Mouse (Mus musculus): ENCODE results near the gene Tmc3. TPM values are rescaled to one million over a fixed set of nuclear protein-coding genes. Genes with fewer than 3 reads are reported as not detected.

The Tmc3 gene
- polyA plus RNA-seq (2015; fragmentation: Nextera tagmentation; extraction: Ambion mirVana), result 1.6 TPM in 2 replicates

DNA sequence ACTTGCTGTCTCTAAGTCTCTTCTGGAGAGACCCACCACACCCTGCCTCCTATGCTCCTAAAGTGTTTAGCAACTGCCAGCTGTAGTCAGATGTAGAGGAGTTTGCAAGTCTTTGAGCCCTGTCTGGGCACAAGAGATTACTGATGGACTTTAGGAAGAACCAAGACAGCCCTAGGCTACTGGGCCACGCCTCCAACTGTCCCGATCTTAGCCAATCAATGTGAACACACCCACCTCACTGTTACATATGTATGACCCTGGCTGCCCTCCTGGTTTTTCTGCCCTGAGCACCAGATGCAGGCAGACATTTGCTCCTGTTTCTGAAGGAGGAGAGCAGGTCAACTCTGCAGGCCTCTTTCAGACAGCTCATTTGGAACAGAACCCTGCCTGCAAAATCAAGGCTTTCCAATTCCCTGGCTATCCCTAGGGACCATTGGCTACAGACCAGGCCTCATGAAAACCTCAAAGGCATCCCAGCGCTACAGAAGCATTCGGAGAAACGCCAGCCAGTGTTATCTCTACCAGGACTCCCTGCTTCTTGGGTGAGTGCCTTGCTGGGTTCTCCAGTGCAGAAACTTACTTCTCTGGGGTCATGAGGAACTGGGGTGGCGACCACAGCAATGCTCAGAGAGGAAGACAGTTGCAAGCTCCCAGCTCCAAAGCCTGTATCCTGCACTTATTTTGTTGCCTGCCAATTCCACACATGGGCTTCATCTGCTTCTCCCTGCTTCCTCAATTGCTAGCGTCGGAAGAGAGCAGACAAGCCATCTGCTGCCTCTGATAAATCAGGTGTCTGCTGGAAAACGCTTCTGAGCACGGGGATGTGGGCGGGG, at the start of gene Tmc3:
Tmc3 (plus strand) TSS at position 289 of the 833 bp plus-strand sequence.
- no peak within 1 kb of the TSS for H3K9ac ChIP-seq
- H3K36me3 ChIP-seq, result no peaks in the 10 kb centered on the region
- WGBS, result 31% methylated on average over 11 of the region's 11 CpGs
- ATAC-seq (replicated peaks; ENCODE audit: low FRiP score), result peak; percentile 49; the same call in 1 of the 2 replicates
- H3K4me1 ChIP-seq, result peaks cover 18% of the 10 kb centered on the region
- H3K27ac ChIP-seq, result peak within 1 kb of the TSS; percentile 60
- H3K4me3 ChIP-seq (replicated peaks), result no peak within 1 kb of the TSS
- no peaks in the 10 kb centered on the region for H3K9me3 ChIP-seq (replicated peaks)
- H3K27me3 ChIP-seq, result no peaks in the 10 kb centered on the region
- H3K4me2 ChIP-seq, result peak within 1 kb of the TSS; percentile 25; the same call in 1 of the 2 replicates

DNA sequence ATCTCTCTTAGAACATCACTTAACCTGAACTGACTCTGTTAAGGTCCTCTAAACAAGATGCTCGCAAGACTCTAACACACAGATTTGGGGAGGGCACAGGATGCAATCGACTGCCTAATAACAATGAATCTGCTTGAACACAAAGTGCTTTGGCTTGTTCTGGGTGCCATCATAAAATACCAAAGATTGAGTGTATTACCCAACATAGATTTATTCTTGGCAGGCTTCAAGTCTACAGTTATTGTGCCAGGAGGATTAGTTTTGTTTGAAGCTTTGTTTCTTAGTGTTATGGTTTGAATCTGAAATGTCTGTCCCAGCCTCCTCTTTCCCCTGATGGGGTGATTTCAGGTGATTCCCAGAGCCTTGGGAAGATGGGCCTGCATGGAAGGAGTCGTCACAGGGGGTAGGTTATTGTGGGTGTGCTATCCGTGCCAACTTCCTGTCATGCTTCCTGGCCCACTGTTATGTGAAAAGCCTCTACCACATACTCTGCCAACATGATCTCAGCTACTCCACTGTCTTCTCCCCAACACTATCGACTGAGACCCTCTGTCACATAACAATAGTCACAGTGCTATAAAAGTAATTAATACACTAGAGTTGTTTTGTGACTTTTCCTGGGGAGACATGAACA, 43.1 kb upstream of the Tmc3 start:
- no peak for ATAC-seq (replicated peaks; ENCODE audit: low FRiP score)
- Histone ChIP-seq H3K4me2 (no peak overlapping the region), H3K9me3 (replicated peaks) (no peaks in the 10 kb centered on the region), H3K36me3 (no peaks in the 10 kb centered on the region), H3K9ac (no peak overlapping the region), H3K4me3 (replicated peaks) (no peak overlapping the region), H3K27me3 (no peaks in the 10 kb centered on the region), H3K4me1 (no peaks in the 10 kb centered on the region), H3K27ac (no peak overlapping the region)
- WGBS, result 72% methylated on average over 5 of the region's 5 CpGs

DNA sequence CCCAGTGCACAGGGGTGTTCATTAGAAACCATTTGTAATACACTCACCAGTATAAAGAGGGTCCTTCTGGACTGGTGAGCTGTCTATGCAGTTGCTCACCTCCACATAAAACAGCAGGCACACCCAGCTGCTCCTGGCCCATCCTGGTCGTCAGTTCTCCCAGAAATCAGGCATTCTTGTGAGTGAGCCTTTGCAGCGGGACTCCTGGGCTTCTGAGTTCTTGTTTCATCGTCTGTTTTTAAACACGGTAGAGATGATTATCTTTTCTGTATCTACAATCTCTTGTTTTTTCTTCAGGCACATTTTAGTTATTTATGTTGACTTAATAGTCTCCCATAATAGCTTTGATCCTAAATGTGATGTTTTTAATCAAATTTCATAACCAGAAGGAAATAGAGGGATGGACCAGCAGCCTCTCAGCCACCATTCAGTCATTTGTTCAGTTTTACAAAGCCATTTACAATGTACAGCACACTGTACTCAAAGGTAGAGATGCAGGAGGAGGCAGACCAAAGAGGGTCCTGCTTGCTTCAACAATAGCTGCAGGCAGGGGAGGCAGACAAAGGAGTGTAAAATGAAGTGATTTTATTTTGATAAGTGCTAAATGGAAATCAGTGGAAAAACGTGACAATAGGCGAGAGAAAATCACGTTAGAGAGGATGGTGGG, 35.9 kb upstream of the Tmc3 start:
- H3K27ac ChIP-seq, result no peak overlapping the region
- no peak for ATAC-seq (replicated peaks; ENCODE audit: low FRiP score)
- no peak overlapping the region for H3K4me2 ChIP-seq
- H3K9me3 ChIP-seq (replicated peaks), result no peaks in the 10 kb centered on the region
- no peak overlapping the region for H3K9ac ChIP-seq
- WGBS, result 66% methylated on average over 7 of the region's 7 CpGs
- no peaks in the 10 kb centered on the region for H3K36me3 ChIP-seq
- no peak overlapping the region for H3K4me3 ChIP-seq (replicated peaks)
- H3K4me1 ChIP-seq, result peaks cover 3% of the 10 kb centered on the region; the same call in 1 of the 2 replicates
- H3K27me3 ChIP-seq, result 0 out of 2 replicates have a peak, but pooled peaks cover 2% of the 10 kb centered on the region

DNA sequence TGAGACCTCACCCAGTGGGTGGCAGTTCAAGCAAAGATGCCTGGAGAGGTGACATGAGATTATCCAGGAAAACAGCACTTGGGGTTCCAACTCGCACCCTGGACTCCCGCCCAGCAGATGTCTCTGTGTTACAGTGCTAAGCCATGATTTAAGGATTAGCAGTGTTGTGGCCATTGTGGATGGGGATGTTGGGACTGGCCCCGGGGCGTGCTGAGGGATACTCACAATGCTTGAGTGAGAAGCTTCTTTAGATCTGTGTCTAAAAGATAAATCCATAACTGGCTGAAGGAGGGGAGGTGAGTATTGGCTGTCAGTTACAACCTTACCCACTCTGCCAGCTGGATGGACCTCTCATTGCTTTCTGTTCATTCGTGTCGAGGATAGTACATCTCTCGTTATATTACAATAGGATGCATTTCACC, 35.4 kb upstream of the Tmc3 start:
- Histone ChIP-seq H3K4me1 (peaks cover 3% of the 10 kb centered on the region; the same call in 1 of the 2 replicates), H3K36me3 (no peaks in the 10 kb centered on the region), H3K9ac (no peak overlapping the region), H3K27ac (no peak overlapping the region), H3K9me3 (replicated peaks) (no peaks in the 10 kb centered on the region), H3K4me3 (replicated peaks) (no peak overlapping the region), H3K4me2 (no peak overlapping the region), H3K27me3 (0 out of 2 replicates have a peak, but pooled peaks cover 2% of the 10 kb centered on the region)
- ATAC-seq (replicated peaks; ENCODE audit: low FRiP score), result no peak
- WGBS, result 78% methylated on average over 7 of the region's 7 CpGs

DNA sequence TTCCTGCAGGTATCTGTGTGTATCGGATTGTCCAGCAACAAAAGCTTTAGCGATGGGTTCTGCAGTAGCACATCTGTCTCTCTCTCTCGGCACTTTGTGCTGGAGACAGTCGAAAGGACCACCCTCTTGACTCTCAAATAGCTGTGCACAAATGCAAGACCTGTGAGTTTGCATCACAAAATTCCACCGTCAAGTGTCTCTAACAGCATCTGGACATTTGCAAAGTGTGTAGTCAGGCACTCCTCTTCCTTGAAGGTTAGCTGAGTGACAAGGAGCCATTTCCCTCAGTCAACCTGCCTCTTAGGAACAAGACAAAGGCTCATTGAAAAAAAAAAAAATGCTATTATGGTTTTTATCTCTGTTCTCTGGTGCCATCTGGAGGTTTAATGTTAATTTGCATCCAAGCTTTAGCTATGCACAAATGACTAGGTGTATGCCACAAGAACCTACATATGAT, 34.7 kb upstream of the Tmc3 start:
- Histone ChIP-seq H3K27me3 (0 out of 2 replicates have a peak, but pooled peaks cover 2% of the 10 kb centered on the region), H3K9ac (no peak overlapping the region), H3K27ac (no peak overlapping the region), H3K36me3 (no peaks in the 10 kb centered on the region), H3K9me3 (replicated peaks) (no peaks in the 10 kb centered on the region), H3K4me3 (replicated peaks) (no peak overlapping the region), H3K4me1 (peaks cover 3% of the 10 kb centered on the region; the same call in 1 of the 2 replicates), H3K4me2 (no peak overlapping the region)
- WGBS, result 64% methylated on average over 5 of the region's 5 CpGs
- ATAC-seq (replicated peaks; ENCODE audit: low FRiP score), result no peak

DNA sequence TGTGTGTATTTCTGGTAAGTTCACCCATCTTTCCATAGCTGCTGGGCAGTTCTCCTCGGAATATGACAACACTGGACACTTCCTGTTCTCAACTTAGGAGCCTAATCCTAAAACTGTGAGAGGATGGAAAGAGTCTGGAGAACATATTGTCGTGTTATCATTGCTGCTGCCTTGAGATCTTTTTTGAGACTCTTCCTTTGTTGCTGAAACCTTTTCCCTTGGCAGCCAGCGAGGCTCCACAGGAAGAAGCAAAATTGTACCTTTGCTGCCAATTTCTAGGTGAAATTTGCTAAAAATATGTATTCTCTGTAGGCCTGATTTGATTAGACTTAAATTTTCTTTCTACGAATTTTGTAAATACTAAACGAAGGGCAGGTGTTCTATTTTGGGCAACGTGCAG, 30.2 kb upstream of the Tmc3 start:
- no peak for ATAC-seq (replicated peaks; ENCODE audit: low FRiP score)
- Histone ChIP-seq H3K27ac (no peak overlapping the region), H3K4me1 (peaks cover 6% of the 10 kb centered on the region; the same call in 1 of the 2 replicates), H3K9me3 (replicated peaks) (no peaks in the 10 kb centered on the region), H3K9ac (no peak overlapping the region), H3K36me3 (no peaks in the 10 kb centered on the region), H3K4me3 (replicated peaks) (no peak overlapping the region), H3K27me3 (no peaks in the 10 kb centered on the region), H3K4me2 (no peak overlapping the region)
- WGBS, result 83% methylated on average over 6 of the region's 6 CpGs

DNA sequence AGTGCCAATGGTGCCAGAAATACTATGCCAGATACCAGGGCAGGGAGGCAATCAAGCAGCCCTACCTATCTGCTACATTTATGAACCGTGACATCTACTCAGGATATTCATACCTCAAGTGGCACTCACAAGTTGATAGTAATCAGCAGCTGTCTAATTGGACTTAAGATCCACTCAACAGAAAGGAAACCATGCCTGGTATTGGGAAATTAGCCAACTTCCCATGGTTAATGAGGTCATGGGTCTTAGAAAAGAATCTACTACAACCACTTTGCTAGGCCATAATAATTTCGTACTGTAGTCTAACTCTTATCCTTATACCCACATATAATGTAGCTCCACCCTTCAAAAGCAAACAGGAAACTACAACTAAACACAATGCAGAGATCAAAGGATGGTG, 28.2 kb upstream of the Tmc3 start:
- ATAC-seq (replicated peaks; ENCODE audit: low FRiP score), result no peak
- WGBS, result 61% methylated on average over 2 of the region's 2 CpGs
- no peak overlapping the region for H3K9ac ChIP-seq
- H3K9me3 ChIP-seq (replicated peaks), result no peaks in the 10 kb centered on the region
- H3K36me3 ChIP-seq, result no peaks in the 10 kb centered on the region
- H3K27ac ChIP-seq, result no peak overlapping the region
- H3K27me3 ChIP-seq, result no peaks in the 10 kb centered on the region
- no peak overlapping the region for H3K4me3 ChIP-seq (replicated peaks)
- peaks cover 3% of the 10 kb centered on the region; the same call in 1 of the 2 replicates for H3K4me1 ChIP-seq
- H3K4me2 ChIP-seq, result no peak overlapping the region

DNA sequence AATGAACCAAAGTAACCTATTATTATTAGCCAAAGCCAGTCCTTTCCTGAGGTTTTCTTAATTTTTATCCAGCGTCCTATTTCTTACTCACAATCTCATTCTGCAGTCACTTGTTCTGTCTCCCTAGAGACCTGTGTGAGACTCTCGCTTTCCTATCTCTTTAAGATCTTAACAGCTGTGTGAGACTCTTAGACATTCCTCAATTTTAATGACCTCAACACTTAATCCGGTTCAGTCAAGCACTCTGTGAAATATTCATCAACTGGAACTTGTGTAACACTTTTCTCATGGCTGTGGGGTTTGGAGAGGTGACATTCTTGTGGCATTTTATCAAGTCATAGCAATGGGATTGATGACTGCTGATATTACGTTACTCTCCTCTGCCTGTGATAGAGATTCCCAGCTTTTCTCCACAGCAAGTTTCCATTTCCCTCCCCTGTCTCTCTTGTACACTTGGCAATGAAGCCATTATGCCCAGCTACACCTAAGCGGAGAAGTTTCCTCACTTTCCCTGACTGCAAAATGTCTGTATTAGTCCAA, 25.9 kb upstream of the Tmc3 start:
- 54% methylated on average over 5 of the region's 5 CpGs for WGBS
- peaks cover 3% of the 10 kb centered on the region; the same call in 1 of the 2 replicates for H3K4me1 ChIP-seq
- no peaks in the 10 kb centered on the region for H3K36me3 ChIP-seq
- no peak overlapping the region for H3K27ac ChIP-seq
- H3K27me3 ChIP-seq, result no peaks in the 10 kb centered on the region
- no peak overlapping the region for H3K4me2 ChIP-seq
- no peak overlapping the region for H3K4me3 ChIP-seq (replicated peaks)
- H3K9me3 ChIP-seq (replicated peaks), result no peaks in the 10 kb centered on the region
- H3K9ac ChIP-seq, result no peak overlapping the region
- no peak for ATAC-seq (replicated peaks; ENCODE audit: low FRiP score)

DNA sequence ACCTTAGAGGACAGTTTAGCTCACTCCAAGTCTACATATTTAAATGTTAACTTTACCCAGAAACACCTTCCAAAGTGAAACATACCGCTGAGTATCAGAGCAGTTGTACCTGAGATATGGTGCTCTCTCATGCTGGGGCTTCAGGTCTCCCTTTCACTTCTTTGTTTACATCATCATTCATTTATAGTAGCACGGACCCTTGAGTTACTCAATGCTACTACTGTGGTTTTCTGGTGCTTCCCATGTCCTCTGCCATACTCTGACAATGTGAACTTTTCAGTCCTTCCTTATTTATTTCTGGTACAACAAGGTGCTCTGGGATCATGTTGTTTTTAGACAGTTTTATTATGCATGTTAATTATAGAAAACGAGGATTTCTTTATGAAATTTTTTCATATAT, 25.2 kb upstream of the Tmc3 start:
- Histone ChIP-seq H3K9ac (no peak overlapping the region), H3K4me2 (no peak overlapping the region), H3K36me3 (no peaks in the 10 kb centered on the region), H3K9me3 (replicated peaks) (no peaks in the 10 kb centered on the region), H3K27me3 (no peaks in the 10 kb centered on the region), H3K27ac (no peak overlapping the region), H3K4me1 (peaks cover 3% of the 10 kb centered on the region; the same call in 1 of the 2 replicates), H3K4me3 (replicated peaks) (no peak overlapping the region)
- 82% methylated on average over 3 of the region's 3 CpGs for WGBS
- no peak for ATAC-seq (replicated peaks; ENCODE audit: low FRiP score)

DNA sequence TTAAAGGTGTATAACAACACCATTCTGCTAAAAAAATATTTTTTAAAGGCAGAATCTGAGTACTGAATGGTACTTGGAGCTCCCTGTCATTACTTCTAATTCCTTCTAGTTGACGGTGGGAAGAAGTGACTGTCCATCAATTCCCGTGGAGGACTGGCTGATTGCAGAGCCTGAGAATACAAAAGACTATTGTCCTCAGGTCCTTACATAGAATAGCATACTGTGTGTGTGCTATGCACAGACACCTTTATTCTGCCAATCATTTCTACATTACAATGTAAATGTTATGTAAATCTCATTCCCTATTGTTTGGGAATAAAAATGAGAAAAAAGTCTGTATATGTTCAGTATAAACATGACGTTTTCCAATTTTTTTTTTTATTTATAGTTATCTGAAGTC, 22.9 kb upstream of the Tmc3 start:
- H3K4me3 ChIP-seq (replicated peaks), result no peak overlapping the region
- peaks cover 11% of the 10 kb centered on the region for H3K4me1 ChIP-seq
- H3K27ac ChIP-seq, result no peak overlapping the region
- H3K36me3 ChIP-seq, result no peaks in the 10 kb centered on the region
- WGBS, result 66% methylated on average over 3 of the region's 3 CpGs
- H3K9me3 ChIP-seq (replicated peaks), result no peaks in the 10 kb centered on the region
- H3K27me3 ChIP-seq, result no peaks in the 10 kb centered on the region
- H3K4me2 ChIP-seq, result no peak overlapping the region
- no peak overlapping the region for H3K9ac ChIP-seq
- no peak for ATAC-seq (replicated peaks; ENCODE audit: low FRiP score)

DNA sequence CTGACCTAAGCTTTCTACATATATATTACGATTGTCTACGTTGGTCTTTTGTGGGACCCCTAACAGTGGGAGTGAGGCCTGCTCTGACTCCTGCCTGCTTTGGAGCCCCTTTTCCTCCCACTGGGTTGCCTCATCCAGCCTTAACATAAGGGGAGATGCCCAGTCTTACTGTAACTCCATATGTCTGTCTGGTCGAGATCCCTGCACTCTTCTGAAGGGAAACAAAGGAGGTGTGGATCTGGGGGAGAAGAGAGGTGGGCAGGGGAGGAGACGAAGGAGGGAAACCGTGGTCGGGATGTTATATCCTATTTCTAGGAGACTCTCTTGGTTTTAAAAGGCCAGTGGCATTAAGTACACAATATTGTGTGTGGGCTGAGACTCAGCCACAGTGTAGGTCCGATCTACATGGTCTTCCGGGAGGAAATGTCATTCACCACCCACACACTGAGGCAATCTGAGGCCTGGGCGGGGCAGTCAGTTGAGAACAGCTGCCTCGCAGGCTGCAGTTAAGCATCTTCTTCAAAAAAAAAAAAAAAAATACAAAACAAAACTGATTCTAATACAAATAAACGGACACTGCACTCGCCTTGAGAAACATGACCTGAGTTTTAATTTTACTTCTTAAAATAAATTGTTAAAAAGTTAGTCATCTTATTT, 20.0 kb upstream of the Tmc3 start:
- peak; percentile 85 for ATAC-seq (replicated peaks; ENCODE audit: low FRiP score)
- H3K4me2 ChIP-seq, result no peak overlapping the region
- H3K4me1 ChIP-seq, result peaks cover 10% of the 10 kb centered on the region
- H3K4me3 ChIP-seq (replicated peaks), result no peak overlapping the region
- 33% methylated on average over 12 of the region's 12 CpGs for WGBS
- H3K9me3 ChIP-seq (replicated peaks), result no peaks in the 10 kb centered on the region
- no peaks in the 10 kb centered on the region for H3K36me3 ChIP-seq
- peak overlapping the region; percentile 71; the same call in 1 of the 2 replicates for H3K27ac ChIP-seq
- H3K27me3 ChIP-seq, result no peaks in the 10 kb centered on the region
- no peak overlapping the region for H3K9ac ChIP-seq

All from kidney, embryonic 15.5 days (tissue).